Mouse (Mus musculus): ENCODE results near the gene Gm3415. TPM values are rescaled to one million over a fixed set of nuclear protein-coding genes. Genes with fewer than 3 reads are reported as not detected.
"Not testable (repeated sequence)": the region's sequence is repeated elsewhere in the genome, so short reads cannot be mapped to it uniquely, and the experiment has no call there.

Gene Gm3415
- not detected for total RNA-seq (2021)
- long read RNA-seq, experiment 1: 0 reads
- long read RNA-seq, experiment 2: 0 reads

DNA sequence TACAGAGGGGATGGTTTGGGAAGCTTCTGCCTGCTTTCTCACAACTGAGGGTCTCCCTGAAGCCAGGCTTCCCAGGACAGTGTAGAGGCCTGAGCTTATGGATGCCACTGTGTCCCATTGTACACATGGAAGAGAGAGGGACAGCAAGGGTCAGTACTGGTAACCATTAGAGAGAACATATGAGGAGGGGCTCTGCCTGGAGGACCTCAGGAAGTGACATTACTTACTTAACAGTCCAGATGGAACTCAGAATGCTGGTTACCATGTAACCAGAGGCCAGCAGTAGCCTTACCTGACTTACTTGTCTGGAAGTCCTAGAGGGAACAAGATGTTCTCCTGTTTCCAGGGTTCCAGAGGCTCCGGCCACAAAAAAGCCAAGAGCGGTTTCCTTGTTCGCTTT lies at the start of gene Gm3415:
Gene Gm3415 (plus strand): TSS at position 301 of the 400 bp plus-strand sequence.
- DNase-seq (ENCODE audit: low spot score in 2 of 2); intact Hi-C loops (cut with DNase I): not testable (repeated sequence)

DNA sequence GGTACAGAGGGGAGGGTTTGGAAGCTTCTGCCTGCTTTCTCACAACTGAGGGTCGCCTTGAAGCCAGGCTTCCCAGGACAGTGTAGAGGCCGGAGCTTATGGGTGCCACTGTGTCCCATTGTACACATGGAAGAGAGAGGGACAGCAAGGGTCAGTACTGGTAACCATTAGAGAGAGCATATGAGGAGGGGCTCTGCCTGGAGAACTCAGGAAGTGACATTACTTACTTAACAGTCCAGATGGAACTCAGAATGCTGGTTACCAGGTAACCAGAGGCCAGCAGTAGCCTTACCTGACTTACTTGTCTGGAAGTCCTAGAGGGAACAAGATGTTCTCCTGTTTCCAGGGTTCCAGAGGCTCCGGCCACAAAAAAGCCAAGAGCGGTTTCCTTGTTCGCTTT lies 42.1 kb upstream of the Gm3415 start, which contains the start of gene Gm3402:
Gene Gm3402 (plus strand): TSS at position 301 of the 400 bp plus-strand sequence.
- DNase-seq (ENCODE audit: low spot score in 2 of 2); intact Hi-C loops (cut with DNase I): not testable (repeated sequence)

DNA sequence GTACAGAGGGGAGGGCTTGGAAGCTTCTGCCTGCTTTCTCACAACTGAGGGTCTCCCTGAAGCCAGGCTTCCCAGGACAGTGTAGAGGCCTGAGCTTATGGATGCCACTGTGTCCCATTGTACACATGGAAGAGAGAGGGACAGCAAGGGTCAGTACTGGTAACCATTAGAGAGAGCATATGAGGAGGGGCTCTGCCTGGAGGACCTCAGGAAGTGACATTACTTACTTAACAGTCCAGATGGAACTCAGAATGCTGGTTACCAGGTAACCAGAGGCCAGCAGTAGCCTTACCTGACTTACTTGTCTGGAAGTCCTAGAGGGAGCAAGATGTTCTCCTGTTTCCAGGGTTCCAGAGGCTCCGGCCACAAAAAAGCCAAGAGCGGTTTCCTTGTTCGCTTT lies 30.4 kb upstream of the Gm3415 start, which contains the start of gene Gm3404:
Gene Gm3404 (plus strand): TSS at position 301 of the 400 bp plus-strand sequence.
- DNase-seq (ENCODE audit: low spot score in 2 of 2); intact Hi-C loops (cut with DNase I): not testable (repeated sequence)

DNA sequence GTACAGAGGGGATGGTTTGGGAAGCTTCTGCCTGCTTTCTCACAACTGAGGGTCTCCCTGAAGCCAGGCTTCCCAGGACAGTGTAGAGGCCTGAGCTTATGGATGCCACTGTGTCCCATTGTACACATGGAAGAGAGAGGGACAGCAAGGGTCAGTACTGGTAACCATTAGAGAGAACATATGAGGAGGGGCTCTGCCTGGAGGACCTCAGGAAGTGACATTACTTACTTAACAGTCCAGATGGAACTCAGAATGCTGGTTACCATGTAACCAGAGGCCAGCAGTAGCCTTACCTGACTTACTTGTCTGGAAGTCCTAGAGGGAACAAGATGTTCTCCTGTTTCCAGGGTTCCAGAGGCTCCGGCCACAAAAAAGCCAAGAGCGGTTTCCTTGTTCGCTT lies 18.6 kb upstream of the Gm3415 start, which contains the start of gene Gm3409:
Gene Gm3409 (plus strand): TSS at position 301 of the 400 bp plus-strand sequence.
- DNase-seq (ENCODE audit: low spot score in 2 of 2); intact Hi-C loops (cut with DNase I): not testable (repeated sequence)

DNA sequence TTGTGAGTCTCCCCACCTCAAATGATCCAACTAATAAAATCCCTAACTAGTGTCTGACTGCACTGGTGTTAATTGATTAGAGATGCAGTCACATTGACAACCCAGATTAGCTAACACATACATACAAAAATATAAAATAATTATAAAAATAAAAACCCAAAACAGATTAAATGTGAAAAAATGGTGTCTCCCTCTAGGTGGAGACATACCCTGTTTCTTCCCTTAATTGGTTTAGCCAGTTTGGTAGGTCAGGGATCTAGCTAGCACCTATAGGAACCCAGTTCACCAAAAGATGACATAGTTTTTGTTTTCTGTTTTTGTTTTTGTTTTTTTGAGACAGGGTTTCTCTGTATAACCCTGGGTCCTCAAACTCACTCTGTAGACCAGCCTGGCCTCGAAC lies 8.3 kb downstream of the Gm3415 start:
- intact Hi-C loops (cut with DNase I): no loop called here
- DNase-seq (ENCODE audit: low spot score in 2 of 2): no peak

DNA sequence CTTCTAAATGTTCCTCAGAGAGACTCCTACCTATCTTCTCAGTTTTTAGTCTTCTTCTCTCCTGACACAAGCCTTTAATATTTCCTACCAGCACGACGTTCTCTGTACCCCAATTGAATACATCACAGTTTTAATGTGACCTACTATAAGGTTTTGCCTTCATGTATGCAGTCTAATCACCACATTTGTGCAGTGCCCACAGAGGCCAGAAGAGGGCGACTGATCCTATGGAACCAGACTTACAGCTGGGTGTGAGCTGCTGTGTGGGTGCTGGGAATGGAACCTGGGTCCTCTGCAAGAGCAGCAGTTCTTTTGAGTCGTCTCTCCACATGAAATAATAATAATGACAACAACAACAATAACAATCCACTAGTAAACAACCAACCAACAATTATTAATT lies 11.1 kb downstream of the Gm3415 start:
- intact Hi-C loops (cut with DNase I): no loop called here
- DNase-seq (ENCODE audit: low spot score in 2 of 2): no peak

DNA sequence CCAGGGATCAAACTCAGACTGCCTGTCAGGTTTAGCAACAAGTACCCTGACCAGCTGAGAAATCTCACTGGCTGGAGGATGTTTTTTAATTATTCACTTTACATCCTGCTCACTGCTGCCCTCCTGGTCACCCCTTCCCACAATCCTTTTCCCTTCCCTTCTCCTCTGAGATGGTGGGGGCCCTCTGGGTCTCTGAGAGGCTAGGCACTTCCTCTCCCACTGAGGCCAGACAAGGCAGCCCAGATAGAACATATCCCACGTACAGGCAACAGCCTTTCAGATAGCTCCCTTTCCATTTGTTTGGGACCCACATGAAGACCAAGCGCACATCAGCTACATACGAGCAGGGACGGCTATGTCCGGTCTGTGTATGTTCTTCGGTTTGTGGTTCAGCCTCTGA lies 14.2 kb downstream of the Gm3415 start:
- DNase-seq (ENCODE audit: low spot score in 2 of 2): not testable (repeated sequence)

DNA sequence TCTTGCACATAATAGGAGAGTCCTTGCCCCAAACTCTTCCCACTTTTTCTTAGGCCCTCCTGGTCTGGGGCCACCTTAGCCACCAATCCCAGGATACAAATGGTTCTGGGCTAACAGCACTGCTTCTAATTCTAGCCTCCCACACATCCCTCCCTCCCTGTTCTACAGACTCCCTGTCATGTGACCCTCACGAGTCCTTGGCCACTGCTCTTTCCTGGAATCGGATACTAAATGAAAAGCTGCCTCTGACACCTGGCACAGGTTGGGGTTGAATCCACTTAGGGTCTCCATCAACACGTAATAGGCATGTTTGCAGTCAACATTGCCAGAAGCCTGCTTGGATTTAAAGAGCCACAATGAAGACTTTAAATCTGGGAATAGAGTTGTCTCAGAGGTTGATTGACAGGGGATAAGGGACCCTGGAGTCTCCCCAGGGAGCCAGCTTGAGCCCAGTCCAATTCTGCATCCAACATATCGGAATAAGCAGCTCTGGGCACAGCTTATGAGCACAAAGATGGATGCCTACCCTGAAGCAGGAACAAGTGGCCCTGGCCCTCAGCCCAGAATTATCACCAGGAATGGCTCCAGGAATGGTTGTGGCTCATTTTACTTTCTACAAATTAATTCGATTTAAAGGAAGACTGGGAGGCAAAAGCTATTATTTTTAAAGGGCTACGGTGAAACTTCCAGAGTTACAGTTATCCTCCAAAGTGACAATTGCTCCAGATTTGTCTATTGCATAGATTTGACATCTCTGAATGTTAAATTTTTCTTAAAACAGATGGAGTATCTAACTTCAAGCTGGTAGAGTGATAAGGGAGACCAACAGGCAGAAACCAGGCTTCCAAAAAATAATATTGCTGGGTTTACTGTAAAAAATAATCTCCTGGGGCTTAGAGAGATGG lies 16.1 kb downstream of the Gm3415 start:
- intact Hi-C loops (cut with DNase I): not testable (repeated sequence)
- DNase-seq (ENCODE audit: low spot score in 2 of 2): peak in 1 of 2 experiments; percentile 70

More for the DNA sequence above, 14.2 kb downstream of the Gm3415 start:
- intact Hi-C loops (cut with DNase I): not testable (repeated sequence)

DNA sequence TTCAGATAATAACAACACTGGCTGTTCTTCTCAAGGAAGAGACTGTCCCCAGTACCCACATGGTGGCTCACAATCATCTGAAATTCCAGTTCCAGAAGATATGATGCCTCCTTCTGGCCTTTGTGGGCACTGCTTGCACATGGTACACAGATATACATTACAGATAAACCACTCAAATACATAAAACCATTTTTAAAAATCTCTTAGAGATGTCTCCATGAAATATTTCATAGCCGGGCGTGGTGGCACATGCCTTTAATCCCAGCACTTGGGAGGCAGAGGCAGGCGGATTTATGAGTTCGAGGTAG lies 16.8 kb downstream of the Gm3415 start:
- intact Hi-C loops (cut with DNase I); DNase-seq (ENCODE audit: low spot score in 2 of 2): not testable (repeated sequence)

DNA sequence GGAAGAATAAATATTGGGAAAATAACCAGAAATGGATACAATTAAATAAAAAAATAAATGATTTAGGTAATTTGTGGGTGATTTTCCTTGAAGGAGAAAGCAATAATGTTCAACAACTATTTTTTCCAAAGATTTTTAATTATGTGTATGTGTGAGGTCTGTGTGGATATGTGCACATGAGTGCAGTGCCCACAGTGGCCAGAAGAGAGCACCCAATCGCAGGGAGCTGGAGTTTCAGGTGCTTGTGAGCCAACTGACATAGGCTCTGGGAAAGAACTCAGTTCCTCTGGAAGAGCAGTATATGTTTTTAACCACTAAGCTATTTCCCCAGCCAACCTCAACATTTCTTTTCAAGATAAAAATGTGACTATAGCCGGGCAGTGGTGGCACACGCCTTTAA lies 20.7 kb downstream of the Gm3415 start:
- no peak for DNase-seq (ENCODE audit: low spot score in 2 of 2)
- intact Hi-C loops (cut with DNase I): no loop called here

DNA sequence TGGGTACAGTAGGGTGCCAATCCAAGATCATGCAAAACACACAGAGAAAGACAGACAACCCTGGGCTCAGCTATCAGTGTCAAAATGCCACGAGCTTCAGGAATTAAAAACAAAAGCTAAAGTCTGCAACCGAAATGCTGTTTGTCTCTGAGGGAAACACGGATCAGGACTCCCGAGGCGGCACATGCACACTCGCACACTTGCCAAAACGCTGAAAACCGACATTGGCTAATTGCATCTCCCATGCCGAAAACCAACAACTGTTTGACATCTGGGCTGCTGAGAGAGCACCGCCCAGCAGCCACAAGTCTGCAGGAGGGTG lies 28.2 kb downstream of the Gm3415 start:
- DNase-seq (ENCODE audit: low spot score in 2 of 2): no peak
- intact Hi-C loops (cut with DNase I): loop anchor here (5.0 kb wide), 3 partner anchors 43 to 88 kb away; no protein-coding TSS in a partner anchor

DNA sequence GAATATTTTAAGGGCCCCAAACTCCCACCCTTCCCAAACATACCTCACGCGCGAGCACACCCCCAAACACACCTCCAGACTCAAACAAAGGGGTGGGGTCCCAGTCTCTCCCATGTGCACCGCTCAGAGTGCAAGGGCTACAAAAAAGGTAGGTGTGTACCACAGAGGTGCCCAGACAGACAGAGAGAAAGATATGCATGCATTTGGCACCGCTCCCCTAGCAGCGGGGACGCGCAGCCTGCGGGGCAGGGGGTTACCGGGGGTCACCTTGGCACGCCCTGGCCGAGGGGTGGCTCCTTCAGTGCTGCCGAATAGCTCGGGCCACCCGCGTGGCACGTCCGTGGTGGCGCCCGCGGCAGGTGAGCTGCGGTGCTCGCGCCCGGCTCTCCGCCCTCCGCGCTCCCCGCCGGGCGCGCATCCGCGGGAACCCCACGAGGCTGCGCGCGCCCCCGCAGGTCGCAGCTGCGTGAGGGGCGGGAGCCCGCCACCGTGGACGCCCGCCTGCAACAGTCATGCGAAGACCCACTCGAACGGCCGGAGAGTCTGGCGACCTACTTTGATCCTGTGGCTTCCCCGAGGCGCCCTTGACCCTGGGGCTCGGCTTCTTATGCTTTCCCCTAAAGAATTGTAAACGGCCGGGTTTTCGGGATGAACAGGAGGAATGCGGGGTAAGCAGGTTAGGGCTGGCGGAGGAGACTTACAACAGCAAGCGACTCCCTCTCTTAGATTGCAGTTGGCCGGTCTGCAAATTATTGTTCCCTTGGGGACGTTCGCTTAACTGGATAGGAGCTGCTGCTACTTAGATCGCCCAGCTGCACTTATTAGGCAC lies 28.8 kb downstream of the Gm3415 start, which contains the start of gene Gpr12:
Gene Gpr12 (minus strand): TSS at position 762 of the 829 bp plus-strand sequence.
- intact Hi-C loops (cut with DNase I): loop anchor here (5.0 kb wide), 3 partner anchors 43 to 88 kb away; no protein-coding TSS in a partner anchor
- peak in 1 of 2 experiments; percentile 52 for DNase-seq (ENCODE audit: low spot score in 2 of 2)

DNA sequence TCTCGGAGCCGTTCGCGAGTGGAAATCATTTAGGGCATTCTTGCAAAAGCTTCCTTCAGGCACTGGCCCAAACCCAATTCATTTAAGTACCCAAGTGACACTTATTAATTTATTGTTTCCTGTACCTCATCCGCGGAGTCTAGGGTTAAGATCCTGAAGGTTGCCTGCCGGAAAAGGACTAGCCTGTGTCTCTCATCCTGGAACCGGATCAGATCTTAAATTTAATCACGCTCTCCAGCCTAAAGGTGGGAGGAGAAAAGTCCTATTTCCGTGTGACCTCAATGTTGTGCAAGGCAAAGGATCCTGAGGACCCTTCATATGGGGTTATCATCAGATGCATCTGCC lies 29.3 kb downstream of the Gm3415 start:
- intact Hi-C loops (cut with DNase I): no loop called here
- DNase-seq (ENCODE audit: low spot score in 2 of 2): no peak

DNA sequence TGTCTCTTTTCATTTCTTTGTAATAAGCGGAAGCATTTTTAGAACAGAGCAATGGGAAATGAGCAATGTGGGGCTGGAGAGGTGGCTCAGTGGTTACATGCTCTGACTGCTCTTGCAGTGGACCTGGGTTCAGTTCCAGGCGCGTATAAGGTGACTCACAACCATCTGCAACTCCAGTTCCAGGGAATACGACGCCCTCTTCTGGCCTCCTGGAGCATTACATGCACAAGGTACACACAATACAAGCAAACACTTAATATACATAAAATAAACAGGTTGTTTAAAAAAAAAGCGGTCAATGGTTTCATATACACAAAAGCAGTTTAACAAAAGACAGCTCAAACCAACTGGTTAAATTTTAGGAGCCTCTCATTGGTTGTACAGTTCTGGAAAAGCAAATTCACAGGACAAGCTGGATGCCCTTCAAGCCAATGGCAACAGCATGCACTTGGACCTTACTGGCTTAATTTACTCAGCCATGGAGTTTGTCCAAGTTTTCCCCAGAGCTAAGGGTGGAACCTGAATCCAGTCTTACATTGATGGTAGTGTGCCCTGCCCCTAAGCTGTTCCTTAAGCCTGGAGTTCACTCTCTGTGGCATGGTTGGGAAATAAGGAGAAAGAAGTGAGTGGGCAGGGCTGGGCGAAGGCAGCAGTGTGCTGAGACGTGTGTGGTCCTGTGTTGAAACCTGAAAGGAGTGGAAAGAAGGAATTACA lies 30.6 kb downstream of the Gm3415 start:
- intact Hi-C loops (cut with DNase I): no loop called here
- DNase-seq (ENCODE audit: low spot score in 2 of 2): no peak

DNA sequence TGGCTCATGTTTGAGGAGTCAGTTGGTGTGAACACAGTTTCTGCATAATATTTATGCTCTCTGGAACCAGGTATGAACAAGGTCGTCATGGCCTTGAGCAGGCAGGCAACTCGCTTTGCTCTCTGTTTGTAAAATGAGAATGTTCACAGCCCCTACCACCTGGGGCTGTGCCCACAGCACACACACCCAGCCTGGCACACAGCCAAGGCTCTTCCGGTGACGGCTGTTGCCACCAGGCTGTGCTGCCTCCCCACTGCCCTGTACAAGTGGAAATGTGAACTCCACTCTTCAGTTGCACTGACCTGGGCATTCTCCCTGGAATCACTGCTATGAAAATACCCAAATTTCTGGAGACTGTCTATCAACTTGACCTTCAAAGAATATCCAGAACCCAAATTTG lies 35.1 kb downstream of the Gm3415 start:
- DNase-seq (ENCODE audit: low spot score in 2 of 2): no peak
- intact Hi-C loops (cut with DNase I): no loop called here

DNA sequence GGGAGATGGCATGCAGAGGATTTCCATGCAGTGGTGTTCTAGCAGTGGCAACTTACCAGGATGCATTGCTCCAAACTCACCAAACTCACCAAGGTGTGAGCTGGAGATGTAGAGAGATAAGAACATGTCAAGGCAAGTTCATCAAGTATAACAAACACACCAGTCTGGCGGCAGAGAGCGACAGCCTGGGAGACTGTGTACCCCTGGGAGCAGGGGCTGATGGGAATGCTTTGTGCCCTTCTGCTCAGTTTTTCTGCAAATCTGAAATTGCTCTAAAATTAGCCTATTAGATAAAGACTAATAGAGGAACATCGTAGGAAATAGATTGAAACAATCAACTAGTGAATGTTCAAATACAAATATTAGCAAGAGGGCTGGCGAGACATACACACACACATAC lies 35.7 kb downstream of the Gm3415 start:
- intact Hi-C loops (cut with DNase I): no loop called here
- no peak for DNase-seq (ENCODE audit: low spot score in 2 of 2)

DNA sequence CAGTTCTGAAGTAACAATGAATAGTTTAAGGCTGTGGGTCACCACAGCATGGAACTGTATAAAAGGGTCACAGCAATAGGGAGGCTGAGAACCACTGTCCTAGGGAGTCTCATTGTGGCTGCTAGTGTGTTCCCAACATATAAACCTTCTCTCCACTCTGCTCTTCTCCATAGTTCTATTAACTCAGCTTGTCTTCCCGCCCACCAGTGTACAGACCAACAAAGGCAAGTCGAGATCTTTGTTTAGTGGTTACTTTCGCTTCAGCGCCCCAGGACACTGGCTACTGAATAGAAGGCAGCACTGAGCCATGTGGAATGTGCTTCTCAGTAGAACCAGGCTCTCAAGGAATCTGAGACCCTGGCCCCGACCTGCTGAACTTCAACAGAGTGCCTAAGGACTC lies 36.6 kb downstream of the Gm3415 start:
- no peak for DNase-seq (ENCODE audit: low spot score in 2 of 2)
- intact Hi-C loops (cut with DNase I): no loop called here

DNA sequence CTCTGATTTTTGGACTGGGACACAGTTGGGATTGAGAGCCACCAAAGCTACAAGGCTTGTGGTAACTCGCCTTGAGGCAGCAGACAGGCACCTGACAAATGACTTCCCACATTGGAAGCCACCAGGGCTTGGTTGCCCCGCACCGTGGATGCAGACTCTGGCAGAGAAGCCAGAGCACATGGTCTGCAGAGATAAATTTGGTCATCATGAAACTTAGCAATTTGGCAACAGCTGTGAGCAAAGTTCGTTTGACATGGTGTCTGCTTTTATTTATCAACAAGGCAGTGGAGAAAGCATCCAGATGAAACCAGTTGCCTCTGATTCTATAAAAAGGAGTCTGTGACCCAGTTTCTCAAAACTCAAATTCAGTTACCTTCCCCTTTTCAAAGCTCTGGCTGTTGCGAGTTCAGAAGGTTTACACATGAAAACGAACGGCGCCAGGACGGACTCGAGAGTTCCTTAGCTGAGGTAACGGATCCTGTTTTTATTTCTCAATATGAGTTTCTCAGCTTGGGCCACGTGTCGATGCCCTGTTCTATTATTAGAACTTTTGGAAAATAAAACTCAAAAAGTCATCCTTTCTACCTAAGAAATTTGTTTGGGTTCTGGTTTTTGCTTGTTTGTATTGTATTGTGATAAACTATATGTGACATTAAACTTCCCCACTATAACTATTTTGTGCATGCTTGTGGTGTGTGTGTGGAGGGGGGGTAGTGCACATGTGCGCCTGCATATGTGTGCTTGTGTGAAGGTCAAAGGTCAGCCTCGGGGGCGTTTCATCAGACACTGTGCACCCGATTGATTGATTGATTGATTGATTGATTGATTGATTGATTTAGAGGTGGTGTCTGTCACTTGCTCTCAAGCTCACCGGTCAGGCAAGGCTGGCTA lies 40.9 kb downstream of the Gm3415 start:
- DNase-seq (ENCODE audit: low spot score in 2 of 2): no peak
- intact Hi-C loops (cut with DNase I): no loop called here

DNA sequence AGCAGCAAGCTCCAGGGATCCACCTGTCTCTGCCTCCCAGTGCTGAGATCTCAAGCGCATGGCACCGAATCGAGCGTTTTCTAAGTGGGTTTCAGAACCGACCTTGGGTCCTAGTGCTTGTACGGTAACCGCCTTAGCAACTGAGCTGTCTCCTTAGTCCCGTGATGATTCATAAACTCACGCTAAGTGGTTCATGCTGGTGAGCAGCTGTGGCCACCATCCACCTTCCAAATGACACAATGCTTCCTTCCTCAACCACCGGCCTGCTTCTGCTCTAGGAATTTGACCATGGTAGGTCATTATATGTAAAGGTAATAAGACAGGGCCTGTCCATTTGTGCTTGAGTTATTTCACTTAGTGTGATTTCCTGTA lies 41.6 kb downstream of the Gm3415 start:
- DNase-seq (ENCODE audit: low spot score in 2 of 2): no peak
- intact Hi-C loops (cut with DNase I): no loop called here

Measured in left cerebral cortex, postnatal 14 days (tissue).